Mouse (Mus musculus) ES-E14 (cell line): Measurements from ENCODE around the gene March2.

Source experiments
- ZC3H11A ChIP-seq: IDR thresholded peaks from 2 replicates; pipeline ENCODE4 v1.6.1; 2012; ENCODE audit warnings: low read depth, mild to moderate bottlenecking, inconsistent platforms, low read length, borderline replicate concordance
- ZNF384 ChIP-seq: IDR thresholded peaks from 2 replicates; pipeline ENCODE4 v1.6.1; 2012; ENCODE audit warnings: low read depth, low read length, inconsistent platforms

GRCm38 (mm10) chr17:33718384-33718881, at the start of gene March2:
- TF ChIP-seq ZNF384 (no peak), ZC3H11A (no peak)
